Mouse (Mus musculus) adrenal gland, adult 10 weeks (tissue): Measurements from ENCODE around the gene Txnrd2. TPM values are rescaled to one million over a fixed set of nuclear protein-coding genes. Genes with fewer than 3 reads are reported as not detected.

Experiments used
- polyA plus RNA-seq: library from polyadenylated mRNA; stranded (reverse); fragments of 350-450 nt; fragmentation: Illumina TruSeq; extraction: RNeasy Lipid Tissue Mini Kit (QIAGEN cat#74804); gene quantifications from one replicate; pipeline ENCODE4 v1.2.3, GENCODE M21; 2014; ENCODE audit warnings: low read depth, low replicate concordance

Gene Txnrd2
- 7.4 TPM for polyA plus RNA-seq

GRCm38 (mm10) chr16:18426215-18426791 is at the start of gene Txnrd2:
Gene Txnrd2 (plus strand): TSS chr16:18426384.

GRCm38 (mm10) chr16:18426802-18427280 is 657 bp downstream of the Txnrd2 start, which contains the start of gene Comt:
Gene Comt (minus strand): TSS chr16:18426852.

GRCm38 (mm10) chr16:18498558-18498990 is 72.4 kb downstream of the Txnrd2 start, which contains the start of the genes Gnb1l and Rtl10:
Gene Gnb1l (plus strand): TSS chr16:18498713.
Gene Rtl10 (plus strand): TSS chr16:18498901.

Other genes starting within 250 kb of the Txnrd2 start
- not detected for gene Ccdc188, start 208.5 kb upstream of the Txnrd2 start, polyA plus RNA-seq
- gene Zdhhc8, start 191.2 kb upstream of the Txnrd2 start, polyA plus RNA-seq, result 0.17 TPM
- 27.0 TPM for gene Trmt2a, start 177.7 kb upstream of the Txnrd2 start, polyA plus RNA-seq
- 146 TPM for gene Ranbp1, start 177.7 kb upstream of the Txnrd2 start, polyA plus RNA-seq
- gene Gm49776, start 168.1 kb upstream of the Txnrd2 start, polyA plus RNA-seq, result not detected
- 27.5 TPM for gene Dgcr8, start 137.1 kb upstream of the Txnrd2 start, polyA plus RNA-seq
- 10.3 TPM for gene Tango2, start 78.3 kb upstream of the Txnrd2 start, polyA plus RNA-seq
- gene Arvcf, start 78.2 kb upstream of the Txnrd2 start, polyA plus RNA-seq, result 0.41 TPM
- 23.1 TPM for gene Comt, start 468 bp downstream of the Txnrd2 start, polyA plus RNA-seq
- 0.41 TPM for gene Gnb1l, start 72.3 kb downstream of the Txnrd2 start, polyA plus RNA-seq
- gene Rtl10, start 72.5 kb downstream of the Txnrd2 start, polyA plus RNA-seq, result not detected
- gene Tbx1, start 164.3 kb downstream of the Txnrd2 start, polyA plus RNA-seq, result not detected
- gene Gp1bb, start 196.0 kb downstream of the Txnrd2 start, polyA plus RNA-seq, result not detected
- not detected for gene Gm49601, start 200.0 kb downstream of the Txnrd2 start, polyA plus RNA-seq
- gene Sept5, start 203.6 kb downstream of the Txnrd2 start, polyA plus RNA-seq, result 0.99 TPM